Mouse (Mus musculus) stomach, embryonic 14.5 days (tissue): ENCODE measurements around the gene Ccdc18. TPM values are rescaled to one million over a fixed set of nuclear protein-coding genes. Genes with fewer than 3 reads are reported as not detected.
"Not testable (repeated sequence)": the region's sequence is repeated elsewhere in the genome, so short reads cannot be mapped to it uniquely, and the experiment has no call there.

Source experiments
- ATAC-seq: fragments of 200-750 bp; cut with Nextera tagmentation; 2 replicates; pipeline ENCODE4 v1.8.0; 2017; ENCODE audit warnings: low read depth, moderate TSS enrichment; ENCODE audit not compliant: insufficient number of reproducible peaks, insufficient read depth, low FRiP score
- H3K27ac ChIP-seq: fragments of 300-500 bp; sonication (generic); 2 replicates; pipeline ENCODE4 v1.5.1; 2014; ENCODE audit warnings: mild to moderate bottlenecking, low read length, moderate library complexity, mixed read lengths
- H3K27me3 ChIP-seq: fragments of 300-500 bp; sonication (generic); 2 replicates; pipeline ENCODE4 v1.6.1; 2014; ENCODE audit warnings: low read length, control low read depth, mixed read lengths; ENCODE audit not compliant: control insufficient read depth, insufficient read depth
- H3K36me3 ChIP-seq: fragments of 300-500 bp; sonication (generic); 2 replicates; pipeline ENCODE4 v1.6.1; 2014; ENCODE audit warnings: mild to moderate bottlenecking, control low read depth, low read length, moderate library complexity, mixed read lengths; ENCODE audit not compliant: control insufficient read depth, insufficient read depth
- H3K4me1 ChIP-seq: fragments of 300-500 bp; sonication (generic); 2 replicates; pipeline ENCODE4 v1.6.1; 2014; ENCODE audit warnings: low read length, control low read depth, mixed read lengths; ENCODE audit not compliant: control insufficient read depth, insufficient read depth
- H3K4me2 ChIP-seq: fragments of 300-500 bp; sonication (generic); replicated peaks from 2 replicates; pipeline ENCODE4 v1.6.1; 2014; ENCODE audit warnings: low read depth, low read length, control low read depth
- H3K4me3 ChIP-seq: fragments of 300-500 bp; sonication (generic); 2 replicates; pipeline ENCODE4 v1.5.1; 2014; ENCODE audit warnings: low read depth, low read length, control low read depth
- H3K9ac ChIP-seq: fragments of 300-500 bp; sonication (generic); replicated peaks from 2 replicates; pipeline ENCODE4 v1.6.1; 2014; ENCODE audit warnings: low read depth, mild to moderate bottlenecking, control low read depth, low read length, moderate library complexity, mixed read lengths
- H3K9me3 ChIP-seq: fragments of 300-500 bp; sonication (generic); 2 replicates; pipeline ENCODE4 v1.6.1; 2016; ENCODE audit warnings: low read depth, low read length, control low read depth; ENCODE audit not compliant: control insufficient read depth
- WGBS: fragments of 180-500 bp; shearing (Covaris S2); extraction: QIAGEN DNeasy Blood & Tissue Kit; methylation state at CpG from one replicate; pipeline ENCODE4 v1.1.7; 2014; 5-methylcytosine and 5-hydroxymethylcytosine counted together
- polyA plus RNA-seq: library from polyadenylated mRNA; unstranded; fragments of >200 nt; fragmentation: Nextera tagmentation; extraction: Ambion mirVana; gene quantifications from 2 replicates; pipeline ENCODE4 v1.2.1, GENCODE M21; 2014

Gene Ccdc18
- polyA plus RNA-seq, 1 experiment from 2014 or later: 12.3 TPM

GRCm38 (mm10) chr5:108214928-108215327 is 82.3 kb downstream of the Ccdc18 start:
- no peak overlapping the region for H3K27ac ChIP-seq
- H3K4me3 ChIP-seq: no peak overlapping the region
- no peak overlapping the region for H3K4me2 ChIP-seq
- WGBS: 88% methylated on average over 2 of the region's 2 CpGs
- H3K4me1 ChIP-seq: no peaks in the 10 kb centered on the region
- no peaks in the 10 kb centered on the region for H3K36me3 ChIP-seq
- H3K9me3 ChIP-seq: no peaks in the 10 kb centered on the region
- no peak overlapping the region for H3K9ac ChIP-seq
- no peaks in the 10 kb centered on the region for H3K27me3 ChIP-seq
- ATAC-seq: no peak

DNA sequence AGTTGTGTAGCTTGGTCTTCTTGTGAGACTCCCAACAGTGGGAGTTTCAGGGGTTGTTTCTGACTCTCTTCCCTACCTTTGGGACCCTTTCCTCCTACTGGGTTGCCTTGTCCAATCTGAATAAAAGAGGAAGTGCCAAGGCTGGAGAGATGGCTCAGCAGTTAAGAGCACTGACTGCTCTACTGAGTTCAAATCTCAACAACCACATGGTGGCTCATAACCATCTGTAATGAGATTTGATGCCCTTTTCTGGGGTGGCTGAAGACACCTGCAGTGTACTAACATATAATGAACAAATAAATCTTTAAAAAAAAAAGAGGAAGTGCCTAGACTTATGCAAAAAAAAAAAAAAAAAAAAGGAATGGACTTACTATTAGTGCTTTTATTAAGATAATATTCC is 91.4 kb downstream of the Ccdc18 start:
- H3K36me3 ChIP-seq: no peaks in the 10 kb centered on the region
- no peak overlapping the region for H3K4me3 ChIP-seq
- no peaks in the 10 kb centered on the region for H3K4me1 ChIP-seq
- no peak overlapping the region for H3K4me2 ChIP-seq
- no peak overlapping the region for H3K9ac ChIP-seq
- no peak for ATAC-seq
- no peak overlapping the region for H3K27ac ChIP-seq
- no peaks in the 10 kb centered on the region for H3K9me3 ChIP-seq
- no peaks in the 10 kb centered on the region for H3K27me3 ChIP-seq

GRCm38 (mm10) chr5:108226159-108226558 is 93.5 kb downstream of the Ccdc18 start:
- no peak overlapping the region for H3K4me2 ChIP-seq

DNA sequence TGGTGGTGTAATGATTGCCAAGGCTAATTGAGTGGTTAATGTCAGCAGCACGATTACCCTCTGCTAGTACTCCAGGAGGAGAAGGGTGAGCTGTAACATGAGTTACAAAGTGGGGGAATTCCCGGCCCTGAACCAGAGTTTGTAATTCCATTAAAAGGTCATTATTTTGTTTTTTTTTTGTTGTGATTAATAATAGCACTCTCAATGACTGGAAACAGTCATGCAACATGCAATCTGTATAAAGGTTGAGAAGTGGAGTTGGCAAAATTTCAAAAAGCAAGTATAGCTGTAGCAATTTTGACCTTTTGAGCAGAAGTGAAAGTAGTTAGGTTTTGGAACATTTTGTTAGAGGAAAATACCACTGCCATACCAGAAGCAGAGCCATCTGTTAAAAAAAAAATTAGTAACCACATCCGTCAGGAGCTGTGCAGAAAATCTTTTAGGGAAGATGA is 113.7 kb downstream of the Ccdc18 start:
- Histone ChIP-seq H3K36me3 (no peaks in the 10 kb centered on the region), H3K27me3 (no peaks in the 10 kb centered on the region), H3K4me3 (no peak overlapping the region), H3K4me2 (no peak overlapping the region), H3K4me1 (no peaks in the 10 kb centered on the region), H3K9me3 (no peaks in the 10 kb centered on the region), H3K9ac (no peak overlapping the region), H3K27ac (no peak overlapping the region)
- no peak for ATAC-seq
- 37% methylated on average over 3 of the region's 3 CpGs for WGBS

More at GRCm38 (mm10) chr5:108226159-108226558, 93.5 kb downstream of the Ccdc18 start:
- no peaks in the 10 kb centered on the region for H3K9me3 ChIP-seq
- H3K27me3 ChIP-seq: no peaks in the 10 kb centered on the region
- no peaks in the 10 kb centered on the region for H3K36me3 ChIP-seq
- no peak overlapping the region for H3K27ac ChIP-seq
- ATAC-seq: no peak
- H3K4me1 ChIP-seq: no peaks in the 10 kb centered on the region
- no peak overlapping the region for H3K9ac ChIP-seq
- no peak overlapping the region for H3K4me3 ChIP-seq

- Histone ChIP-seq H3K36me3 (no peaks in the 10 kb centered on the region), H3K9ac (no peak overlapping the region), H3K9me3 (no peaks in the 10 kb centered on the region), H3K27ac (no peak overlapping the region), H3K27me3 (no peaks in the 10 kb centered on the region), H3K4me1 (no peaks in the 10 kb centered on the region), H3K4me2 (no peak overlapping the region), H3K4me3 (no peak overlapping the region)
- 52% methylated on average over 2 of the region's 2 CpGs for WGBS
- no peak for ATAC-seq
Measured at GRCm38 (mm10) chr5:108250033-108250432, 117.4 kb downstream of the Ccdc18 start.

DNA sequence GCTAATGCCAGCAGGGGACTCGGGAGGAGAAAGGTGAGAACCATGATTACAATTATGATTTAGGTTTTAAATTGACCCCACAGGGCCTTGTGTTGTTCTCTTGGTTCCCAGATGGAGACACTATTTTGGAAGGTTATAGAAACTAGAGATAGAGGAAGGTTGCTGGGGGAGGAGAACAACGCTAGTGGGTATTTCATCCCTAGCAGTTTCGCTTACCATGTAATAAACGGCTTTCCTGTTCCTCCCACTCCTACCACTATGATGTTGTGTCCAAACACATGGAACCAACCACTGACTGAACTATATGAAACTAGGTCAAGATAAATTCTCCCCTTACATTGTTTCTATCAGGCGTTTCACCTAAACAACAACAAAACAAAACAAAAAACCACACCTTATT is 122.6 kb downstream of the Ccdc18 start:
- H3K4me1 ChIP-seq: no peaks in the 10 kb centered on the region
- H3K9ac ChIP-seq: no peak overlapping the region
- no peak overlapping the region for H3K27ac ChIP-seq
- no peaks in the 10 kb centered on the region for H3K9me3 ChIP-seq
- H3K27me3 ChIP-seq: no peaks in the 10 kb centered on the region
- no peak for ATAC-seq
- no peak overlapping the region for H3K4me2 ChIP-seq
- 81% methylated on average over 5 of the region's 5 CpGs for WGBS
- no peak overlapping the region for H3K4me3 ChIP-seq
- H3K36me3 ChIP-seq: no peaks in the 10 kb centered on the region

GRCm38 (mm10) chr5:108262722-108263121 is 130.0 kb downstream of the Ccdc18 start:
- Histone ChIP-seq H3K4me2 (no peak overlapping the region), H3K27me3 (no peaks in the 10 kb centered on the region), H3K4me1 (no peaks in the 10 kb centered on the region; the same call in 1 of the 2 replicates), H3K9me3 (no peaks in the 10 kb centered on the region), H3K36me3 (no peaks in the 10 kb centered on the region), H3K9ac (no peak overlapping the region), H3K4me3 (no peak overlapping the region), H3K27ac (no peak overlapping the region)
- 30% methylated on average over 4 of the region's 4 CpGs for WGBS
- peak; percentile 74; the same call in 1 of the 2 replicates for ATAC-seq

- H3K4me3 ChIP-seq, ATAC-seq, H3K4me1 ChIP-seq, H3K4me2 ChIP-seq, H3K27me3 ChIP-seq, H3K27ac ChIP-seq, H3K9ac ChIP-seq, H3K36me3 ChIP-seq, H3K9me3 ChIP-seq: not testable (repeated sequence)
- 91% methylated on average over 1 of the region's 1 CpGs for WGBS
Measured at GRCm38 (mm10) chr5:108263785-108264184, 131.1 kb downstream of the Ccdc18 start.

DNA sequence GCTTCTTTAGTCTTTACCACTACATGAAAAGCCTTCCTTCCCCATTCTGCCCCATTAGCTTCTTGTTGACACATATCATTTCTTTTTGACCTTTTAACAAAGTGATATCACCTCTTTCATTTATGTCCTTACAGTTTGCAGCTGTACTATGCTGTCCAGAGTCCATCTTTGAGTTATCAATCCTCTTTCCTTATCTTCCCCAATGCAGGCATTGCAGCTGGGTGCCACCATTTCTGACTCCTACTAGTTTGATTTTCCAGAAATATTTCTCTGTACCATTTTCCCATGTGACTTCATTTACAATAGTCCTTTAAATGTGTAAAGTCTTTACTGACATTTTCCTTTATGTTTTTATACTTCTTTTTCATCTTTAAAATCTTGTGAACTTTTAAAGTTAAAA is 134.3 kb downstream of the Ccdc18 start:
- no peak overlapping the region for H3K27ac ChIP-seq
- H3K4me3 ChIP-seq: no peak overlapping the region
- no peak for ATAC-seq
- H3K4me2 ChIP-seq: no peak overlapping the region
- H3K9ac ChIP-seq: no peak overlapping the region
- no peaks in the 10 kb centered on the region for H3K36me3 ChIP-seq
- no peaks in the 10 kb centered on the region for H3K9me3 ChIP-seq
- no peaks in the 10 kb centered on the region for H3K27me3 ChIP-seq
- peaks cover 12% of the 10 kb centered on the region for H3K4me1 ChIP-seq
